Mouse (Mus musculus): ENCODE measurements around the gene Vmn1r1. TPM values are rescaled to one million over a fixed set of nuclear protein-coding genes. Genes with fewer than 3 reads are reported as not detected.
"Not testable (repeated sequence)": the region's sequence is repeated elsewhere in the genome, so short reads cannot be mapped to it uniquely, and the experiment has no call there.

Vmn1r1 gene
- not detected in 2 replicates for polyA plus RNA-seq (2015; fragmentation: Nextera tagmentation; extraction: Ambion mirVana)

DNA sequence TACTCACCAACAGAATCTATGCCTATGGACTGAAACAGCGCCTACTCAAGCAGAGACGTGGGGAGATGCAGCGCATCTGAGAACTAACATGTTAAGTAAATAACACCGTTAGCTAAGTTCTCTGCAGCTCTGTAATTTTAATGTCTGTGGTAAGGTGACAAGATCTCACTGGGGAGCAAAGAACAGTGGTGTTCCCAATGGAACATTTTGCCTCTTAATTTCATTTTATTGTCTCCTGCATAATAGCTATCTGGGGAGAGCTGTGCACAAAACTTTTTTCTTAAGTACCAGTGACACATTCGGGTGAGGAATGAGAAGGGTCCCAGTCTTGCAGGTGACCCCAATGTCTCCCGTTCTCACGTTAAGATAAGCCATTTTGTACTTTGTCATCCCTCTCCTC, at the start of gene Vmn1r1:
Gene Vmn1r1 (minus strand): TSS at position 101 of the 400 bp plus-strand sequence.
- no peak within 1 kb of the TSS for H3K27ac ChIP-seq (replicated peaks)
- no peaks in the 10 kb centered on the region for H3K27me3 ChIP-seq
- no peak within 1 kb of the TSS for H3K4me2 ChIP-seq (replicated peaks)
- WGBS: 88% methylated on average over 7 of the region's 7 CpGs
- no peak within 1 kb of the TSS for H3K4me3 ChIP-seq
- H3K9ac ChIP-seq (replicated peaks): no peak within 1 kb of the TSS
- H3K4me1 ChIP-seq: no peaks in the 10 kb centered on the region
- no peaks in the 10 kb centered on the region for H3K9me3 ChIP-seq
- no peak for ATAC-seq (replicated peaks)
- no peaks in the 10 kb centered on the region for H3K36me3 ChIP-seq

DNA sequence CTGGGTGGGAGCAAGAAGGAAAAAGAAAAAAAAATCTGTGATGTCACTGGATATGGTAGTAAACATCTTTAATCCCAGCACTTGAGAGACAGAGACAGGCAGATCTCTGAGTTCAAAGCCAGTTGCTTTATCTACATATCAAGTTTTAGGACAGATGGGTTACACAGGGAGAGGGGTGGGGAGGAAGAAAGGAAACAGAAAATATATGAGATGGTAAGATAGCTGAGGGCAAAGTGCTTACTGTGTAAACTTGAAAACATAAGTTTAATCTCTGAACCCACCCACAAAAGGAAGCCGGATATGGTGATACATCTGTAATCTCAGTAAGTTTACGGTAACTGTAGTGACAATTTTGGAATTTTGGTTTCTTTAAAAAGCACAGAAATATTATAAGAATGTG, 46.0 kb upstream of the Vmn1r1 start:
- no peaks in the 10 kb centered on the region for H3K4me1 ChIP-seq
- H3K27me3 ChIP-seq: no peaks in the 10 kb centered on the region
- H3K27ac ChIP-seq (replicated peaks): no peak overlapping the region
- no peaks in the 10 kb centered on the region for H3K9me3 ChIP-seq
- H3K9ac ChIP-seq (replicated peaks): no peak overlapping the region
- no peak overlapping the region for H3K4me3 ChIP-seq
- H3K4me2 ChIP-seq (replicated peaks): no peak overlapping the region
- no peaks in the 10 kb centered on the region for H3K36me3 ChIP-seq
- no peak for ATAC-seq (replicated peaks)
- 96% methylated on average over 2 of the region's 2 CpGs for WGBS

DNA sequence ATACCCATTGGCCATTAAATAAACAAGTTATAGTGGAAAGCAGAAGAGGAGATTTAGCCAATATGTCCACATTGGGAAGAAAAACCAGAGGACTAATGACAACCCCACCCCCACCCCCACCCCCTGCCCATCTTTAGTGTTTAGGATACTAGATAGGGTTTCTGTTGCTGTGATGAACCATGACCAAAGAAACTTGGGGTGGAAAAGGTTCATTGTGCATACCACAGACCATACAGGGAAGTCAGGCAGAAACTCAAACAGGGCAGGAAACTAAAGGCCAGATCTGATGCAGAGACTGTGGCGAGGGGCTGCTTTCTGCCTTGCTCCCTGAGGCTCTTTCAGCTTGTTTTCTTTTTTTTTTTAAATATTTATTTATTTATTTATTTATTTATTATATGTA, 28.3 kb upstream of the Vmn1r1 start:
- no peaks in the 10 kb centered on the region for H3K27me3 ChIP-seq
- 88% methylated on average over 1 of the region's 1 CpGs for WGBS
- no peak overlapping the region for H3K4me3 ChIP-seq
- no peak overlapping the region for H3K27ac ChIP-seq (replicated peaks)
- H3K36me3 ChIP-seq: no peaks in the 10 kb centered on the region
- no peak for ATAC-seq (replicated peaks)
- H3K4me1 ChIP-seq: no peaks in the 10 kb centered on the region
- H3K9ac ChIP-seq (replicated peaks): no peak overlapping the region
- no peaks in the 10 kb centered on the region for H3K9me3 ChIP-seq
- H3K4me2 ChIP-seq (replicated peaks): no peak overlapping the region

DNA sequence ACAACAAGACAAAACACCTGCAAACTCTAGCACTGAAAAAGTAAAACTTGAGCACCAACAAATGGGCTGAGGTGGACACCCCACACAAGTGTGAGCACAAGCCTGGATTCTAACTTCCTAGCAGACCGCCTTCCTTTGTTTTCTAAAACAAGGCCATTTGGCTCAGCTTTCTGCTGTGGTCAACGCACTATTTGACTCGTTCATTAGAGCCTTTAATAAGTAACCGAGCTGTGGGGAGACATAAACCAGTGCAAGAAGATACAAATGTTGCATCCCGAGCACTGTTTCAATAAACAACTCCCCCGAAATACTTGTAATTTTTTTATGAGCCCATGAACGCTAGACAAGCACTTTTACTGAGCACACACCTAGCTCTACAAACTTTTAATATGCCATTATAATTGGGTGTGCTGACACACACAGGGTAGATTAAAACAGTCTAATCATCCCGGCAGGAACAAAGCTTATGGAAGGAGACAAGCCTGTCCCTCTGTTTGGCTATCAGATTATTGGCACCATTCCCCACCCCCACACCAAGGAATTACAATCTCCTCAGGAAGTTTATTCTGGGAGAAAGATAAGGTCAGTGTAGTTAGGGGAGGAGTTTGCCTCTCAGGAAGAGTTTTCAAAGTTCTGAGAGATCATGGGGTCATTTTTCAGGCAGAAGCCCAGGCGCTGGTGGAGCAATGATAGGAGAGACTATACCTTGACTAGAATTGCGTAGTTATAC, 27.7 kb upstream of the Vmn1r1 start:
- H3K4me3 ChIP-seq: no peak overlapping the region
- H3K4me2 ChIP-seq (replicated peaks): no peak overlapping the region
- WGBS: 73% methylated on average over 10 of the region's 10 CpGs
- H3K36me3 ChIP-seq: no peaks in the 10 kb centered on the region
- no peaks in the 10 kb centered on the region for H3K9me3 ChIP-seq
- no peak overlapping the region for H3K27ac ChIP-seq (replicated peaks)
- H3K4me1 ChIP-seq: no peaks in the 10 kb centered on the region
- no peaks in the 10 kb centered on the region for H3K27me3 ChIP-seq
- no peak overlapping the region for H3K9ac ChIP-seq (replicated peaks)
- no peak for ATAC-seq (replicated peaks)

DNA sequence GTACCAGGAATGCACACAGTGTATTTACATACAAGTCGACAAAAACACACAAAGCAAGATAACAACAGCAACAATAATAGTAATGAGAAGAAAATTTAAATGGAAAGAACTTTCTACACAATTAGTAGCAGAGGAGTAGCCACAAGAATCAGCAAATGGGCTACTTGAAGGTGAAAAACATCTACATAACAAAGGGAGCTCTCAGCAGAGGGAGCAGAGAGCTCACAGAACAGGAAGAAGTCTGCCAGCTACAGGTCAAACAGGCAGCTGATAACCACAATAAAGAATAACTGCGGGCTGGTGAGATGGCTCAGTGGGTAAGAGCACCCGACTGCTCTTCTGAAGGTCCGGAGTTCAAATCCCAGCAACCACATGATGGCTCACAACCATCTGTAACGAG, 26.9 kb upstream of the Vmn1r1 start:
- ATAC-seq (replicated peaks): no peak

DNA sequence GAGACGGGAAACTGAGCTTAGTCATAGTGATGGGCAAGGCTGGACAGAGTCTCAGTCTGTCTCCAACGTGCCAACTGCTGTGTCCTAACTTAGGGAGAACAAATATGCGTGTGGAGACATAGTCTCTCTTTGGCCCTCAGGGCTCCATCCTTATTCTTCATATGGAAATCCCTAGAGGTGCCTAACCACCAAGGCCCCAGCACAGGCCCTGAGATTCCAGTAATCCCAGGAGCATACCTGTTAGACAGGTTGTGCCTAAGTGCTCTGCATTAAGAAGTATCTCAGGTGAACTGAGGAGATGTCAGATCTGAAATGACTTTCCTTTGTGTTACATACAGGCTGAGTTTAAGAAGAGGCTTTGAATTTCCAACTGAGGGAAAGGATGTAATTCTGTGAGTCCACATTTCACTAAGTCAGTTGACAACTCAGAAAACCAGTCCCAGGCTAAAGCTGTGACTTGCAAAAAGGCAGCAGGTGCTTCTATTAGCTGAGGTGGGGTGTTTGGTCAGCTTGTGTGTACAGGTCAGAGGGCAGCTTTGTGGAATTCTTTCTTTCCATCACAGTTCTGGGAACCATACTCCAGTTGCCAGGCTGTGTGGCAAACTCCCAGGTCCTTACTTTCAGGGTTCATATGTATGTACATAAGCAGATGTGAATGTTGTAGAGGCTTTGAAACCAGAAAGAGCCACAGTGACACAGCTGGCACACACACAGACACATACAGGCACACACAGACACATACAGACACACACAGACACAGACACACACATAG, 25.6 kb upstream of the Vmn1r1 start:
- H3K4me2 ChIP-seq (replicated peaks): no peak overlapping the region
- no peak overlapping the region for H3K4me3 ChIP-seq
- H3K9ac ChIP-seq (replicated peaks): no peak overlapping the region
- no peaks in the 10 kb centered on the region for H3K27me3 ChIP-seq
- ATAC-seq (replicated peaks): no peak
- no peaks in the 10 kb centered on the region for H3K4me1 ChIP-seq
- no peaks in the 10 kb centered on the region for H3K9me3 ChIP-seq
- 75% methylated on average over 3 of the region's 3 CpGs for WGBS
- no peaks in the 10 kb centered on the region for H3K36me3 ChIP-seq
- no peak overlapping the region for H3K27ac ChIP-seq (replicated peaks)

More for the DNA sequence above, 26.9 kb upstream of the Vmn1r1 start:
- no peak overlapping the region for H3K4me3 ChIP-seq
- H3K9ac ChIP-seq (replicated peaks): no peak overlapping the region
- 66% methylated on average over 5 of the region's 5 CpGs for WGBS
- H3K4me1 ChIP-seq: no peaks in the 10 kb centered on the region
- no peaks in the 10 kb centered on the region for H3K36me3 ChIP-seq
- no peak overlapping the region for H3K27ac ChIP-seq (replicated peaks)
- no peaks in the 10 kb centered on the region for H3K9me3 ChIP-seq
- H3K27me3 ChIP-seq: no peaks in the 10 kb centered on the region
- no peak overlapping the region for H3K4me2 ChIP-seq (replicated peaks)

DNA sequence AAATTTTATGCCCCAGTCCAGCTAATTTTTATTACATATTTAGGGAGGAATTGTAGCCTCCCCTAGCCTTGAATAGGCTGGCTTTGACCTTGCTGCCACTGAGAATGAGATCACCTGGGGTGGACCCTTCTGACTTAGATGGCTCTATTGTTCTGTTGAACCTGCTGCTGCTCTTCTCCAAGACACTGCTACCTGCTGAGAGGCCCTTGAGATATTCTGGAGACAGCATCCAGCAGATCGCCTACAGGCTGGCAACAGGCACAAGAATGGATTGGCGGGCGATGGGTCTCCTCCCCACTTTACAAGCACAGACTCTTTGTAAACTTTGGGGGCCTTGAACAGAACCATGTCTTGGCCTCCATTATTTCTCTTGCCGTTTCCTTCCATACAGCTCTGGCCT, 18.2 kb upstream of the Vmn1r1 start:
- not testable (repeated sequence) for H3K9me3 ChIP-seq; H3K4me3 ChIP-seq; H3K4me1 ChIP-seq; H3K27ac ChIP-seq (replicated peaks); H3K36me3 ChIP-seq; H3K9ac ChIP-seq (replicated peaks); H3K27me3 ChIP-seq; ATAC-seq (replicated peaks); H3K4me2 ChIP-seq (replicated peaks)
- 68% methylated on average over 4 of the region's 4 CpGs for WGBS

DNA sequence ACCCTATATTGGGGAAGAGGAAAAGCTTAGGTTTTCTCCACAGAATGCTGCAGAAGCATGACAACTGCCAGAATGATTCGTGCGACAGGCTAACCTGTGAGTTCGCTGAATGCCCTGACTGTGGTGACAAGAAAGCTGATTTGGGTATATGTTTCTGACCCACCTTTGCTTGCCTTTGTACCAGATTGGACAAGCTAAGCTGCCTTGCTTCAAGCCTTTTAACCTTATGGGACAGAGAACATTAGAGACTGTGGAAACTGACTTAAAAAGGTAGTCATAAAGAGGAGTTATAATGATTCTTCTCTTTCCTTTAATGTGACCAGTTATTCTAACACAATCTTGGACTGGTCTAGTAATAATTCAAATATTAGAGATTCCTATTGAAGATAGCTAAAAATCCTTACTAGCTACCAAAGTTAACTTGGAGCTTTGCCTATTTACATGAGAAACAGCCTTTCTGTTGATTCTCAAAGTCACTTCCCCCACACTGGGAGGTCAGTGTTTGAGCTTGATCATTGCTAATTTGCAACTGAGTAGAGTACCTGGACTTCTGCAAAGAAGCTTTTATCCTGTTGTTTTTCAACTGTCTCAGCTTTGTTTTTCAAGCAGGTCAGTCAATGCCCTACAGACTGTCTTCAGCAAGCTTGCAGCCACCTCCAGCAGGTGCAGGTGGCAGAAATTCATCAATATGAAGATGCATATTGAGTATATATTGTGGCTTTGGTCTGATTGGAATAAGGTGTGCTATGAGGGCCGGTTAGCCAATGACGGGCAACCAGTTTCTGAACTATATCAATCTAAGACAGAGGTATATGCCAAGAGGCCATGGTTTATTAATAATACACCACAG, 17.4 kb upstream of the Vmn1r1 start:
- ATAC-seq (replicated peaks): no peak
- Histone ChIP-seq H3K4me2 (replicated peaks) (no peak overlapping the region), H3K4me1 (no peaks in the 10 kb centered on the region), H3K27me3 (no peaks in the 10 kb centered on the region), H3K9me3 (no peaks in the 10 kb centered on the region), H3K9ac (replicated peaks) (no peak overlapping the region), H3K36me3 (no peaks in the 10 kb centered on the region), H3K27ac (replicated peaks) (no peak overlapping the region), H3K4me3 (no peak overlapping the region)
- 64% methylated on average over 5 of the region's 5 CpGs for WGBS

DNA sequence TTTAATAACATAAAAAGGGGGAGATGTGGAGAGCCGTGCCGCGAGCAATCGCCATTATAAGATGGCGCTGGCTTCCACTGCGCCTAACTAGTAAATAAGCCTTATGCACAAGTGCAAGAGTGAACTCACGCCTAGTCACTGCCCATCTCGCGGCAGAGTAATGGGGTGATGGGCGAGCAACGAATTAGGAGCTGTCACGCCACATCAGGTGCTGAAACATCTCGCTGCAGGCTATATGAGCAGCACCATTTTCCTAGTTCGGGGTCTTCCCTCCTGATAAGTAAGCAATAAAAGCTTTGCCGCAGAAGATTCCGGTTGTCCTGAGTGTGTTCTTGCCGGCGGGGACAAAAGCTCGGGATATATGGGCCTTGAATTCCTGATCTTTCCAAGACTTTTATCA, 12.7 kb upstream of the Vmn1r1 start:
- not testable (repeated sequence) for H3K4me3 ChIP-seq; H3K27ac ChIP-seq (replicated peaks); H3K9me3 ChIP-seq; H3K4me1 ChIP-seq; H3K27me3 ChIP-seq; H3K4me2 ChIP-seq (replicated peaks); H3K36me3 ChIP-seq; ATAC-seq (replicated peaks); H3K9ac ChIP-seq (replicated peaks)
- WGBS: 93% methylated on average over 19 of the region's 19 CpGs

DNA sequence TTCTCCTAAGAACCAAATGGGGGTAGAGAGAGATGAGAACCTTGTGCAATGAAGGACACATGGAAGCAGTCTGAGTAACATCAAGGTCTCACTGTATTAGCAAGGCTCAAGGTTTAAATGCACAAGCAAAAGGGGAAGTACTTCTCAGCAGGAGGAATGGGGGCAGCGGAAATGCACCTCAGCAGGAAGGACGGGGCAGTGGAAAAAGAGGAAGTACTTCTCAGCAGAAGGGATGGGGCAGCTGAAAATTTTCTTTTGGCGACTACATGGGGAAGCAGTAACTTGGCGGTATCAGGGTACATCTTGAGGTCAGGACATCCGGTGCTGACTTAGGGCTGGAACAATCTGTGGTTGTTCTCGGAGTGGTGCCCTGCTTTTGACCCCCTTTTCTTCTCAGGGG, 5.9 kb upstream of the Vmn1r1 start:
- not testable (repeated sequence) for H3K4me1 ChIP-seq, H3K27me3 ChIP-seq

DNA sequence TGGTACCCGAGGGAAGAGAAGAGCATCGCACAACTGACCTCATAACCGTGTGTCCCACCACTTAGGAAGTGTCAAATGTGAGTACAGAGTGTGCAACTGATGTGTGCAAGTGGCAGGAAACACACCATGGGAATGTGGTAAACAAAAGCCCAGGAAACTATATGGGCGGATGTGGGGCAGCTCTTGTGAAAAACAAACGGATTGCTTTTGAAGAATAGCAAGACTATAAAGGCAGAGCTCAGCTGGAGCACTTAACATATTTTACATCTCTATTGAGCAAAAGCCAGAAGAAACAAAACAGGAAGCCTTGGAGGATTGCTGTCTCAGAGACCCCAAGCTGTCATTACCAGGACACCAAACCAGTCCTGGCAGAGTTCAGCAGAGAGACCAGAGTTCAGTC, 1.3 kb downstream of the Vmn1r1 start:
- ATAC-seq (replicated peaks): no peak
- WGBS: 38% methylated on average over 5 of the region's 5 CpGs

More for the DNA sequence above, 5.9 kb upstream of the Vmn1r1 start:
- not testable (repeated sequence) for H3K36me3 ChIP-seq; ATAC-seq (replicated peaks); H3K4me2 ChIP-seq (replicated peaks); H3K27ac ChIP-seq (replicated peaks); H3K9me3 ChIP-seq; H3K9ac ChIP-seq (replicated peaks); H3K4me3 ChIP-seq
- WGBS: 90% methylated on average over 6 of the region's 6 CpGs

DNA sequence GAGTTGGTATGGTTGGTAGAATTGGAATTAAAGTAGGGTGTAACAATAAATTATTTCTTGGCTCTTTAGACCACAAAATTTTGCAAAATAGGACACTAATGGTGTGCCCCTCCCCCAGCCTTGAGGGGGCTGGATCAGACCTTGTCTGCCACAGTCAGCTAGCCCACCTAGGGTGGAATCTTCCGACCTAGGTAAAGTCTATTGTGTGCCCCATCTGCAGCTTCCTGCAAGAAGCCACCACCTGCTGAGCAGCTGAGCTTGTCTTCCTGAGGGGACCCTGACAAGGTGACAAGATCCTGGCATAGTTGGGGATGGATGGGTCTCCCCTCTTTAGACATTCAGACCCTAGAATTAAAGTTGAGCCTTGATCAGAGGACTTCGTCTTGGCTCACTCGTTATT, 4.7 kb downstream of the Vmn1r1 start:
- no peaks in the 10 kb centered on the region for H3K9me3 ChIP-seq
- H3K9ac ChIP-seq (replicated peaks): no peak overlapping the region
- 86% methylated on average over 3 of the region's 3 CpGs for WGBS

More for the DNA sequence above, 1.3 kb downstream of the Vmn1r1 start:
- Histone ChIP-seq H3K4me3 (no peak overlapping the region), H3K9ac (replicated peaks) (no peak overlapping the region), H3K36me3 (no peaks in the 10 kb centered on the region), H3K4me2 (replicated peaks) (no peak overlapping the region), H3K9me3 (no peaks in the 10 kb centered on the region), H3K27me3 (no peaks in the 10 kb centered on the region), H3K27ac (replicated peaks) (no peak overlapping the region), H3K4me1 (no peaks in the 10 kb centered on the region)

More for the DNA sequence above, 4.7 kb downstream of the Vmn1r1 start:
- Histone ChIP-seq H3K36me3 (no peaks in the 10 kb centered on the region), H3K4me2 (replicated peaks) (no peak overlapping the region), H3K4me1 (no peaks in the 10 kb centered on the region), H3K27me3 (no peaks in the 10 kb centered on the region), H3K27ac (replicated peaks) (no peak overlapping the region), H3K4me3 (no peak overlapping the region)
- ATAC-seq (replicated peaks): no peak
